Mouse (Mus musculus) CH12.LX (cell line): ENCODE data around the gene Fzd2.

Experiments used
- CHD2 ChIP-seq: IDR thresholded peaks from 2 replicates; pipeline ENCODE4 v1.6.1; 2011; ENCODE audit warnings: low read length, improper control_type of control experiment
- CTCF ChIP-seq, 2 experiments: IDR thresholded peaks in 1 of 2; conservative IDR thresholded peaks in 1 of 2; 2 replicates each; pipeline ENCODE4 v1.5.1; 2011 to 2012; ENCODE audit warnings: low read depth in 2 of 2, low read length in 2 of 2, improper control_type of control experiment in 1 of 2, inconsistent platforms in 1 of 2, mild to moderate bottlenecking in 1 of 2, moderate library complexity in 1 of 2
- E2F4 ChIP-seq: IDR thresholded peaks from 2 replicates; pipeline ENCODE4 v1.6.1; 2011; ENCODE audit warnings: low read depth, low read length, improper control_type of control experiment; ENCODE audit not compliant: insufficient replicate concordance
- EP300 ChIP-seq: IDR thresholded peaks from 2 replicates; pipeline ENCODE4 v1.6.1; 2011; ENCODE audit warnings: low read length, improper control_type of control experiment
- NELFE ChIP-seq: IDR thresholded peaks from 2 replicates; pipeline ENCODE4 v1.6.1; 2011; ENCODE audit warnings: low read depth, low read length, improper control_type of control experiment
- UBTF ChIP-seq: IDR thresholded peaks from 2 replicates; pipeline ENCODE4 v1.6.1; 2012; ENCODE audit warnings: low read depth, mild to moderate bottlenecking, inconsistent platforms, low read length, improper control_type of control experiment, moderate library complexity
- ZNF384 ChIP-seq: IDR thresholded peaks from 2 replicates; pipeline ENCODE4 v1.6.1; 2012; ENCODE audit warnings: low read depth, low read length, improper control_type of control experiment, inconsistent platforms

DNA sequence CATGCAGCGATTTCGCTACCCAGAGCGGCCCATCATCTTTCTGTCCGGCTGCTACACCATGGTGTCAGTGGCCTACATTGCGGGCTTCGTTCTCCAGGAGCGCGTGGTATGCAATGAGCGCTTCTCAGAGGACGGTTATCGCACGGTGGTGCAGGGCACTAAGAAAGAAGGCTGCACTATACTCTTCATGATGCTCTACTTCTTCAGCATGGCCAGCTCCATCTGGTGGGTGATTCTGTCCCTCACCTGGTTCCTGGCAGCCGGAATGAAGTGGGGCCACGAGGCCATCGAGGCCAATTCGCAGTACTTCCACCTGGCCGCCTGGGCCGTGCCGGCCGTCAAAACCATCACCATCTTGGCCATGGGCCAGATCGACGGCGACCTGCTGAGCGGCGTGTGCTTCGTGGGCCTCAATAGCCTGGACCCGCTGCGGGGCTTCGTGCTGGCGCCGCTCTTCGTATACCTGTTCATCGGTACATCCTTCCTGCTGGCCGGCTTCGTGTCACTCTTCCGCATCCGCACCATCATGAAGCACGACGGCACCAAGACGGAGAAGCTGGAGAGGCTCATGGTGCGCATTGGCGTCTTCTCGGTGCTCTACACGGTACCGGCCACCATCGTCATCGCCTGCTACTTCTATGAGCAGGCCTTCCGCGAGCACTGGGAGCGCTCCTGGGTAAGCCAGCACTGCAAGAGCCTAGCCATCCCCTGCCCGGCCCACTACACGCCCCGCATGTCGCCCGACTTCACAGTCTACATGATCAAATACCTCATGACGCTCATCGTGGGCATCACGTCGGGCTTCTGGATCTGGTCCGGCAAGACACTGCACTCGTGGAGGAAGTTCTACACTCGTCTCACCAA, 1.6 kb downstream of the Fzd2 start:
- TF ChIP-seq CHD2 (no peak), UBTF (no peak), E2F4 (no peak), CTCF (conservative IDR thresholded peaks at IDR 0.05 in 1 of 2, IDR thresholded peaks at IDR 0.05 in 1 of 2; ENCODE audit: low read depth in 2 of 2, low read length in 2 of 2) (no peak), NELFE (no peak), EP300 (no peak), ZNF384 (no peak)
